Mouse (Mus musculus) spleen, postnatal 14 days (tissue): Measurements from ENCODE around the gene Ei24.

ENCODE experiments used
- DNase-seq, 2 experiments: peaks; one replicate each; pipeline ENCODE4 v3.0.0; 2021 to 2022; ENCODE audit warnings: low spot score in 2 of 2

Ei24 gene

DNA sequence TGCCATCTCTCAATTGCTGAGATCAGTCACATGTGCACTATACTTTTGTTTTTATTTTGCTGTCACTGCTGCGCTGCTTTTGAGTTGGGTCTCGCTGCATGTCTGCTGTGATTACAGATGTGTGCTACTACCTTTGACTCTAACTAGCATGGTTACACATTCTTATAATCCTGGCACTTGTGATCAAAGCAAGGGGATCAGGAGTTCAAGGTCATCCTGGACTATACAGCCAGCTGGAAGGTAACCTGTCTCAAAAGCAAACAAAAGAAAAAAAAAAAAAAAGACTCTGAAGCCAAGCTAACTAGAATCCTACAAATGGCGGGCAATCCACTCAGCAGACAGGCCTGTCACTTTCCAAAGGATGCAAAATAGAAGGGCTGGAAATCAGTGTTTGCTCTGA lies 5.0 kb downstream of the Ei24 start:
- no peak for DNase-seq

DNA sequence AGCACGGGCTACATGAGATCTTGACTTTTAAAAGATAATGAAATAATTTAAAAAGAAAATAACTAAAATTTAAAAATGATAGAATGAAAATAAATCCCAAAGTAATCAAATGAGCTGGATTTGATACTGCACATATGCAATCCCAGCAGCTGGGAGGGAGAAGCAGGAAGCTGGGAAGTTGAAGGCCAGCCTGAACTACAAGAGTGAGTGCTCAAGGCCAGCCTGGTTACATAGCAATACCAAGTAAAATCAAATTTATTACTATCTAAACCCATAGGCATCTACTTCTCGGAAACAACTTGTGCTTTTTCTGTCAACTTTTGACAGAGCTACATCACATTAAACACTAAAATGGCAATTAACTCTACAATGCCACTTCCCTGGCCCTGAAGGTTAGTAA lies 13.3 kb downstream of the Ei24 start:
- DNase-seq: no peak

DNA sequence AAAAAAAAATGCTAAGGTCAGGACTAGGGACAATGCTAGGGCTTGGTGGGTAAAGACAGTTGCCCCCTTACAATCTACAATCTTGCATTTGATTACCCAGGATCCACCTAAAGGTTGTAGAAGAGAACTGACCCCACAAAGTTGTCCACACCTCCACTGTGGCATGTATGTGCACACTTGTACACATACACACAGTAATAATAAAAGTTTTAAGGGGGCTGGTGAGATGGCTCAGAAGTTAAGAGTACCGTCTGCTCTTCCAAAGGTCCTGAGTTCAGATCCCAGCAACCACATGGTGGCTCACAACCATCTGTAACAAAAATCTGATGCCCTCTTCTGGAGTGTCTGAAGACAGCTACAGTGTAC lies 28.2 kb downstream of the Ei24 start:
- DNase-seq: no peak

DNA sequence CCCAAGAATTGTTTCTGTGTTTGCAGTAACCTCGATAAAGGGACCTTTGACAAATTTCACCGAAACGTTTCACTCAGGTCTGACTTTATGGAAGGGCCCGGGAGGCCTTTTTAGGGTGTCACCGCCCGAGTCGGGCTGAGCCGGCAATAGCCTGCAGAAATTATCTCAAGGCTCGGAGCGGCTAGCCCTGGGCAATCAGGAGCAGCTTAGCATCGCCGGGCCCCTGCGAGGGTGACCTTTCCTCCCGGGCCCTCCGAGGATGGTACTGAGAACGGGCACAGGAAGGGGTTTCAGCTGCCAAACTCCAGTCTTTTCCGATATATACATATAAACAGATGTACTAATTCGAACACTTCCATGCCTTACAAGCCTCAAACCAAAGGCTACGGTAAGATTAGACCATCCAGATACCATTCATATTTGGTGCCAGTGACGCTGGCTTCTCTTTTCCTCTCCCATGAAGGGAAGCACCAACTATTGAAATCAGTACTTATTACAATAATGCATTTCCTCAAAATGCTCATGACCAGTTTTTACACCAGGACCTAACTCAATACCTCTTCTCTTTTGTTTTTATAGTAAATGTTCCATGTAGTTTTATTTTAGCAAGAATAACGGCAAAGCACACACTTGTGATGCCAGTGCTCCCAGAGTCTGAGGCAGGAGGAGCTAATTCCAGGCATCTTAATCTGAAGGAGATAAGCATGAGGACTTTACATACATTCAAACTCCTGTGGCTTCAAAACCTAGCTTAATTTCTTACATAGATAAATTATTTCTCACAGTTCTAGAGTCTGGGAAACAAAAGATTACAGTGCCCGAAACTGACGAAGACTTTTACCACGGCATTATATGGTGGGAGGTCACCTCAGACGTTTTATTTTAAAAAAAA lies 28.8 kb downstream of the Ei24 start:
- DNase-seq: peak; percentile 21 to 29

DNA sequence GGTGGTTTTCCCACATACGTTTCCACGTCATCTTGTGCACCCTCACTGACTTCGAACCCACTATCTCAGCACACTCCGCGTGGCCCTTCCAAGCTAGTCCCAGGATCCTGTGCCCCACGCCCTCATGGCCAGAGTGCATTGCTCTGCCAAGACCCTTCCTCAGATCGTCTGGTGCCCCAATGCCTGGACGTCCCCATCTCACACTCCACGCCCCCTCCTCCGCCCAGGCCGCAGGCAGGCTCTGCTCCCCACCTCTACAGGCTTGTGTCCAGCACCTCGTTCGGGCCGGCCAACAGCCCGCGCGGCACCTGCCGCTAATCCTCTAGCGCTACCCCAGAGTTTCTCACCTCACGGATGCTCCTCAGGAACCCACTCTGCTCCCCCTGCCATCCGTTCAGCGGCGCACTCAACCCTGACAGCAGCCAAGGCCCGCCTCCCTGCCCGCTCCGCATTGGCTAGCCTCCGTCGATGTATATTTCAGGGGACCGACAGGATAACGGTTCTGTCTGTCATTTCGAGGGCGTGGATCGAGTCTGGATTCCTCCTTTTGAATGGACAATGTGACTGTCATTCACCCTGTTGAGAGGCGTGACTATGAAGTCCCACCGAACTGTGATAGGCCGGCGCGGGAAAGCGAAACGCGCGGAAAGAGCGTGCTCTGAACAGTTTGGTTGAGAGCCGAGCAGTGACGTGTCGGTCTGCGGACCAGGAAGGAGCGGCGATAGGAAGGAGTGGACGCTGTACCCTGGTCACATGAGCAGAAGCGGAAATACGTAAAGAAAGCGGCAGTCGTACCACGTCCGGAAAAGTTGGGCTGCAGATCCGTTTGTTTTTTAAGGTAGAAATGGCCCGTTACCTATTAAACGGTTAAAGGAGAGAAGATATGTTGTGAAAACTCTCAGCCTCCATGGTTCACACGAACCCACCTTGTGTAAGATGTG lies 29.7 kb downstream of the Ei24 start, which contains the start of gene Stt3a:
Gene Stt3a (minus strand): TSS at position 477 of the 941 bp plus-strand sequence.
- DNase-seq: peak; percentile 88 to 94

- DNase-seq: no peak
Measured at GRCm38 (mm10) chr9:36764378-36764777, 32.8 kb downstream of the Ei24 start.
